Mouse (Mus musculus): Measurements from ENCODE around the gene Ccdc170.

- TF ChIP-seq POLR2A (IDR thresholded peaks at IDR 0.05; ENCODE audit: extremely low read depth, insufficient read depth, low read length) (no peak), CTCF (IDR thresholded peaks at IDR 0.05; ENCODE audit: extremely low read depth, insufficient read depth, low read length) (no peak)
Measured at GRCm38 (mm10) chr10:4484986-4485385, 2.7 kb downstream of the Ccdc170 start.
